Mouse (Mus musculus) forebrain, embryonic 15.5 days (tissue): ENCODE measurements around the gene Tango6. TPM values are rescaled to one million over a fixed set of nuclear protein-coding genes. Genes with fewer than 3 reads are reported as not detected.
"Not testable (repeated sequence)": the region's sequence is repeated elsewhere in the genome, so short reads cannot be mapped to it uniquely, and the experiment has no call there.

Experiments
- ATAC-seq: fragments of 200-750 bp; cut with Nextera tagmentation; replicated peaks from 2 replicates; pipeline ENCODE4 v1.8.0; 2017; ENCODE audit warnings: mild to moderate bottlenecking, moderate TSS enrichment, moderate library complexity
- H3K27ac ChIP-seq: fragments of 300-500 bp; sonication (generic); replicated peaks from 2 replicates; pipeline ENCODE4 v1.5.1; 2015; ENCODE audit warnings: mild to moderate bottlenecking, inconsistent platforms
- H3K27me3 ChIP-seq: fragments of 300-500 bp; sonication (generic); 2 replicates; pipeline ENCODE4 v1.6.1; 2015; ENCODE audit warnings: inconsistent platforms
- H3K36me3 ChIP-seq: fragments of 300-500 bp; sonication (generic); 2 replicates; pipeline ENCODE4 v1.6.1; 2015; ENCODE audit warnings: mild to moderate bottlenecking, inconsistent platforms
- H3K4me1 ChIP-seq: fragments of 300-500 bp; sonication (generic); 2 replicates; pipeline ENCODE4 v1.6.1; 2015; ENCODE audit warnings: inconsistent platforms
- H3K4me2 ChIP-seq: fragments of 300-500 bp; sonication (generic); replicated peaks from 2 replicates; pipeline ENCODE4 v1.6.1; 2015; ENCODE audit warnings: mild to moderate bottlenecking, inconsistent platforms
- H3K4me3 ChIP-seq: fragments of 300-500 bp; sonication (generic); 2 replicates; pipeline ENCODE4 v1.5.1; 2015; ENCODE audit warnings: mild to moderate bottlenecking, inconsistent platforms
- H3K9ac ChIP-seq: fragments of 300-500 bp; sonication (generic); replicated peaks from 2 replicates; pipeline ENCODE4 v1.6.1; 2015; ENCODE audit warnings: mild to moderate bottlenecking, inconsistent platforms
- H3K9me3 ChIP-seq: fragments of 300-500 bp; sonication (generic); 2 replicates; pipeline ENCODE4 v1.6.1; 2016; ENCODE audit warnings: inconsistent platforms
- WGBS: fragments of 180-500 bp; shearing (Covaris S2); methylation state at CpG from one replicate; pipeline ENCODE4 v1.1.7; 2015; ENCODE audit warnings: mixed read lengths; 5-methylcytosine and 5-hydroxymethylcytosine counted together
- polyA plus RNA-seq: library from polyadenylated mRNA; unstranded; fragments of >200 nt; fragmentation: Nextera tagmentation; extraction: Ambion mirVana; gene quantifications from 2 replicates; pipeline ENCODE4 v1.2.1, GENCODE M21; 2015

The Tango6 gene
- polyA plus RNA-seq, 1 experiment from 2014 or later = 4.9 TPM

DNA sequence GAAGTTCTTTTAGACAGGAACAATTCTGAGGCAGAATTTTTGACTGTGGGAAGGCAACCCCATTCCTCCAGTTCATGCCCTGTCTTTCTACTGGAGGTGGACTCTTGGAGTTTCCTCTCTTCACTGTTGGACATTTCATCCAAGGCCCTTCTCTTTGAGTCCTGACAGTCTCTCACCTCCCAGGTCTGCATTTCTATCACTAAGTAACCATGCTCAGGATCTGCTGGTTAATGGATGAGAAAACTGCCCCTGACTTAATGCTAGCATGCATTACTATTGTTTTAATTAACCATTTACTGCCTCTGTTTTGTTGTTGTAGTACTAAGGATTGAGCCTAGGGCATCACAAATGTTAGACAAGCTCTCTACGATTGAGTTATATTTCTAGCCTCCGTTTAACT, 82.7 kb downstream of the Tango6 start:
- WGBS = 96% methylated on average over 2 of the region's 2 CpGs
- peaks cover 18% of the 10 kb centered on the region for H3K4me1 ChIP-seq
- no peak for ATAC-seq

GRCm38 (mm10) chr8:106766736-106767135, 83.9 kb downstream of the Tango6 start:
- H3K4me2 ChIP-seq = no peak overlapping the region
- no peaks in the 10 kb centered on the region for H3K27me3 ChIP-seq
- H3K9ac ChIP-seq = no peak overlapping the region
- no peaks in the 10 kb centered on the region for H3K9me3 ChIP-seq
- 86% methylated on average over 5 of the region's 5 CpGs for WGBS
- H3K36me3 ChIP-seq = no peaks in the 10 kb centered on the region
- peaks cover 9% of the 10 kb centered on the region for H3K4me1 ChIP-seq
- H3K27ac ChIP-seq = no peak overlapping the region
- H3K4me3 ChIP-seq = no peak overlapping the region
- ATAC-seq = no peak

More for the DNA sequence above, 82.7 kb downstream of the Tango6 start:
- no peaks in the 10 kb centered on the region for H3K27me3 ChIP-seq
- H3K9ac ChIP-seq = no peak overlapping the region
- H3K4me3 ChIP-seq = no peak overlapping the region
- no peaks in the 10 kb centered on the region for H3K36me3 ChIP-seq
- no peaks in the 10 kb centered on the region for H3K9me3 ChIP-seq
- no peak overlapping the region for H3K4me2 ChIP-seq
- no peak overlapping the region for H3K27ac ChIP-seq

DNA sequence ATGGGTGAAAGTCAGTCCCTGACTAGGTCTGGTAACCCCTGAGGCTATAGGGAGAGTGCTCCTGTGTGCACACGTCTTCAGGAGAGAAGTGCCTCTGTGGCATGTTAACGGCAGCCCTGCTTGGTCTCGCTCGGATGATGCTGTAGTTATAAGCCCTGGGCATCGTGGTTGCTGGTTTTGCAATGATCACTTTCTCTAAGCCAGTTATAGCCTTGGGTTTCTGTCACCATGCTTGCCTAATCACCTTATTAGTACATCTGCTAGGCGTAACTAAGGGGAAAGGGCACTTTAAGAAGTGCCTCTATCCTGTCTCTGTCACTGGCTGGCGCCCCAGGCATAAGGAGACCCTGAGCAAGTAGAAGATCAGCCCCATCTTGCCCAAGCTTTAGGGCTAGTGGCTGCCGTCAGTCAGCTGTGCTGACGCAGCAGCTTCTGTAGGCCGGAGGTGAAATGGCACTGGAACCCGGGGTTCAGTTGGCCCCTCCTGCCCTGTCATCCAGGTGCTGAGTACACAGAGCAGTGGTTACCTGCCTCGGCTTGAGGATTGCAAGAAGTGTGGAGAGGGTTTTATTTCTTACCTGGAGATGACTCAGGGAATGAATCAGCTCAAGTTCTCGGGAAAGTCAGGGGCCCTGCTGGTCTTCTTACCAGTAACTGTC, 86.4 kb downstream of the Tango6 start:
- Histone ChIP-seq H3K36me3 (no peaks in the 10 kb centered on the region), H3K27me3 (no peaks in the 10 kb centered on the region), H3K27ac (no peak overlapping the region), H3K9me3 (no peaks in the 10 kb centered on the region), H3K9ac (no peak overlapping the region), H3K4me3 (no peak overlapping the region), H3K4me2 (no peak overlapping the region), H3K4me1 (no peaks in the 10 kb centered on the region)
- WGBS = 86% methylated on average over 13 of the region's 13 CpGs
- no peak for ATAC-seq

DNA sequence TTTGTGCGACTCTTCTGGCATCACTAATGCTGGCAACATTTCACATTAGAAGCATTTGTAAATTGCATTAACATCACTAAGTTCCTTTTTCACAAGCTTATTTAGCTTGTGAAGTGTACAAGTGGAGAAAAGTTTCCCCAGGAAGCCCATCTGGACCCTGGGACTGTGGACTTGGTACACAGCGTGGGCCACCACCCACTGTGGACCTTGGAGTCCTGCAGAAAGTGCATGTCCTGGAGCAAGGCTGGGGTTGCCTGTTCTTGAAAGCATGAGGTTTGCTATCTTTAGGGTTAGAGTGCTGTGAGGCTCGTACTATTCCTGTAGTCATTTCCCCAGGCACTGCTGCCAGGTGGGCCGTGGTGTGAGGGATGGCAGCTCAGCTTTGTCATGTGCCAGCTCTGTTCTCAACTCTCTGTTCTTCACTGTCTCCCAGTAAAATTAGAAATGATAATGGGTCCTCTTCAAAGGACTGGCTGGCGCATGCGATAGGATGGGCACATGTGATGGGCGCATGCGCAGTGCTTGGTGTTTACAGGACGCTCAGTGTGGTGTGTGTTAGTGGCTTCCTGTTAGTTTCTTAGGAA, 87.8 kb downstream of the Tango6 start:
- no peaks in the 10 kb centered on the region for H3K36me3 ChIP-seq
- no peaks in the 10 kb centered on the region for H3K27me3 ChIP-seq
- H3K27ac ChIP-seq = no peak overlapping the region
- H3K4me3 ChIP-seq = no peak overlapping the region
- 88% methylated on average over 9 of the region's 9 CpGs for WGBS
- no peaks in the 10 kb centered on the region for H3K9me3 ChIP-seq
- no peak for ATAC-seq
- no peak overlapping the region for H3K4me2 ChIP-seq
- H3K9ac ChIP-seq = no peak overlapping the region
- peaks cover 2% of the 10 kb centered on the region; the same call in 1 of the 2 replicates for H3K4me1 ChIP-seq

DNA sequence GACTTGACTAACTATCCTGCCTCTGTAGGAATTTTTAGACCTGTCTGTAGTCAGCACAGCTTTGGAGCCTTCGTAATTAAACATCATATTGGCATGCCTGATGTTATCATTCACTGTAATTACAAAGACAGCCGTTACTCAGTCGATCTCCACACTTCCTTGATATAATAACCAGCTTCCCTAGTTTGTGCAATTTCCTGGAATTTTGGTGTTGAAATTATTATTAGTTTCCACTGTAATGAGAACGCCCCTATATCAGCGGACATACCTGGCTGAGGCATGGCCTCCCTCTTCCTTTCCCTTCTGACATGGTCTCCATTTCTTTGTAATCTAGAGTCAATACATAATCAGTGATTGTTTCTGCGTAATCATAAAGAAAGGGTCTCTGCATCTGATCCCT, 89.2 kb downstream of the Tango6 start:
- Histone ChIP-seq H3K36me3 (no peaks in the 10 kb centered on the region), H3K4me2 (no peak overlapping the region), H3K27ac (no peak overlapping the region), H3K9ac (no peak overlapping the region), H3K4me3 (no peak overlapping the region), H3K9me3 (no peaks in the 10 kb centered on the region), H3K4me1 (peaks cover 2% of the 10 kb centered on the region; the same call in 1 of the 2 replicates), H3K27me3 (no peaks in the 10 kb centered on the region)
- ATAC-seq = no peak
- WGBS = 76% methylated on average over 6 of the region's 6 CpGs

DNA sequence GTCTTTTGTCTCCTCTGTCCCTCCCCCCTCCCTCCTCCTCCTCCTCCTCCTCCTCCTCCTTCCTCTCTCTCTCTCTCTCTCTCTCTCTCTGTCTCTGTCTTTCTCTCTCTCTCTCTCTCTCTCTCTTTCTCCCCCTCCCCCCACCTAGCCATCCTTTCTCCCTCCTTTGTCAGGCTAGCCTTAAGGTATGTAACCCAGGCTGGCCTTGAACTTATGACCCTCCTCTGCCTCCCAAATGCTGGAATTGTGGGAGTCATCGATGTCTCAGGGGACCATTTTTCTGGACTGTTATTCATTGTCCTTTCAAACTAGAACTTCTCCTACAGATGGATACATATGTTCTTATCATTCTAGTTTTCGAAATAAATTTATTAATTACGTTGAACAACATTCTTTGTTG, 89.6 kb downstream of the Tango6 start:
- no peak for ATAC-seq
- no peaks in the 10 kb centered on the region for H3K9me3 ChIP-seq
- 92% methylated on average over 3 of the region's 3 CpGs for WGBS

GRCm38 (mm10) chr8:106774567-106775320, 91.9 kb downstream of the Tango6 start:
- Histone ChIP-seq H3K4me1 (peaks cover 2% of the 10 kb centered on the region; the same call in 1 of the 2 replicates), H3K27ac (peak overlapping the region; percentile 64), H3K9ac (no peak overlapping the region), H3K9me3 (no peaks in the 10 kb centered on the region), H3K36me3 (no peaks in the 10 kb centered on the region), H3K4me3 (no peak overlapping the region), H3K4me2 (no peak overlapping the region), H3K27me3 (no peaks in the 10 kb centered on the region)
- WGBS = 33% methylated on average over 8 of the region's 8 CpGs
- ATAC-seq = no peak

More for the DNA sequence above, 89.6 kb downstream of the Tango6 start:
- peaks cover 2% of the 10 kb centered on the region; the same call in 1 of the 2 replicates for H3K4me1 ChIP-seq
- H3K9ac ChIP-seq = no peak overlapping the region
- no peak overlapping the region for H3K4me2 ChIP-seq
- H3K27ac ChIP-seq = no peak overlapping the region
- no peaks in the 10 kb centered on the region for H3K27me3 ChIP-seq
- H3K36me3 ChIP-seq = no peaks in the 10 kb centered on the region
- H3K4me3 ChIP-seq = no peak overlapping the region

- Histone ChIP-seq H3K4me3 (no peak overlapping the region), H3K9ac (no peak overlapping the region), H3K27ac (0 out of 2 replicates have a peak overlapping the region, but pooled peaks have one; percentile 23), H3K4me2 (no peak overlapping the region), H3K27me3 (no peaks in the 10 kb centered on the region), H3K36me3 (no peaks in the 10 kb centered on the region), H3K4me1 (peaks cover 12% of the 10 kb centered on the region), H3K9me3 (no peaks in the 10 kb centered on the region)
- 35% methylated on average over 4 of the region's 4 CpGs for WGBS
- no peak for ATAC-seq
These were observed 106.8 kb downstream of the Tango6 start for GRCm38 (mm10) chr8:106789623-106790022.

DNA sequence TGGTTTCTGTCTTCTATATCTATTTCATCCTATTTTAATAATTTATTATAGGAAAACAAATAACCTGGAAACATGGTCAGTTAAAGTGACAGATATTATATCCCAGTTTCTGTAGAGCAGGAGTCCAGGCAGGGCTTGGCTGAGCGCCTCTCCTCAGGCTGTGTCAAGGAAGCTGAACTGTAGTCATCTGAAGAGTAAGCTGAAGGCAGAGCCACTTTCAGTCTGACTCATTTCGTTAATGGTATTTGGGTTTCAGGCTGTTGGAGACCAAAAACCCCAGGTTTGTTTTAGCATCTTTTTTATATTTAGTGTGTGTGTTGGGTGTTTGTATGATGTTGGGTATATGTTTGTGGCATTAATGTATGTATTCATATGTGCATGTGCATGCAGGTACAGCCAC, 112.0 kb downstream of the Tango6 start:
- ATAC-seq = no peak
- H3K4me2 ChIP-seq = no peak overlapping the region
- no peak overlapping the region for H3K27ac ChIP-seq
- no peaks in the 10 kb centered on the region for H3K27me3 ChIP-seq
- no peaks in the 10 kb centered on the region for H3K9me3 ChIP-seq
- no peak overlapping the region for H3K4me3 ChIP-seq
- H3K36me3 ChIP-seq = no peaks in the 10 kb centered on the region
- 97% methylated on average over 2 of the region's 2 CpGs for WGBS
- H3K4me1 ChIP-seq = peaks cover 1% of the 10 kb centered on the region; the same call in 1 of the 2 replicates
- no peak overlapping the region for H3K9ac ChIP-seq

- WGBS = 66% methylated on average over 1 of the region's 1 CpGs
- Histone ChIP-seq H3K27ac (no peak overlapping the region), H3K9me3 (no peaks in the 10 kb centered on the region), H3K4me2 (no peak overlapping the region), H3K4me3 (no peak overlapping the region), H3K9ac (no peak overlapping the region), H3K27me3 (no peaks in the 10 kb centered on the region), H3K36me3 (no peaks in the 10 kb centered on the region), H3K4me1 (no peaks in the 10 kb centered on the region)
- no peak for ATAC-seq
These were observed 117.0 kb downstream of the Tango6 start for GRCm38 (mm10) chr8:106799821-106800220.

DNA sequence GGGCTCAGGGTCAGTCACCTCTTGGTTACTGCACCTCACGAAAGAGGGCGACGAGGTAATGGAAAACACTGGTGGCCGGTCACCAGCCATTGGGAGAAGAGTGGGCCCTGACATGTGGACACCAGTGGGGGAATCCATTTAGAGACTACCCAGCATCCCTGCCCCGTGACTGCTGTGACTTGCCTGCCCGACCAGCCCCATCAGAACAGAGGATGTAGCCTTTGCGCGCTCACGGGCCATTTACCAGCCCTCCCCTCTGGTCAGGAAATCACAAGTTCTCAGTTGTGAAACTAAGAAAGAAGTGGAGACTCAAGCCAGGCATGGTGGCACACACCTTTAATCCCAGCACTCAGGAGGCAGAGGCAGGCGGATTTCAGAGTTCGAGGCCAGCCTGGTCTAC, 118.4 kb downstream of the Tango6 start:
- no peak overlapping the region for H3K9ac ChIP-seq
- no peak overlapping the region for H3K4me3 ChIP-seq
- WGBS = 95% methylated on average over 11 of the region's 11 CpGs
- no peaks in the 10 kb centered on the region for H3K4me1 ChIP-seq
- H3K27me3 ChIP-seq = no peaks in the 10 kb centered on the region
- no peak overlapping the region for H3K4me2 ChIP-seq
- H3K27ac ChIP-seq = no peak overlapping the region
- H3K36me3 ChIP-seq = no peaks in the 10 kb centered on the region
- H3K9me3 ChIP-seq = no peaks in the 10 kb centered on the region
- ATAC-seq = no peak

GRCm38 (mm10) chr8:106802384-106803137, 119.7 kb downstream of the Tango6 start:
- H3K36me3 ChIP-seq, ATAC-seq, H3K27ac ChIP-seq, H3K9me3 ChIP-seq, H3K4me2 ChIP-seq, H3K9ac ChIP-seq, H3K27me3 ChIP-seq, H3K4me1 ChIP-seq, H3K4me3 ChIP-seq: not testable (repeated sequence)
- 86% methylated on average over 12 of the region's 12 CpGs for WGBS
